Mouse (Mus musculus) heart, postnatal 0 days (tissue): ENCODE data around the gene Gm21637.
"Not testable (repeated sequence)": the region's sequence is repeated elsewhere in the genome, so short reads cannot be mapped to it uniquely, and the experiment has no call there.

Experiments
- CTCF ChIP-seq: IDR thresholded peaks from 2 replicates; pipeline ENCODE4 v1.5.1; 2016; ENCODE audit warnings: antibody characterized with exemption, control low read depth, low read depth
- EP300 ChIP-seq: IDR thresholded peaks from 2 replicates; pipeline ENCODE4 v1.6.1; 2016; ENCODE audit warnings: antibody characterized with exemption, low read depth

- TF ChIP-seq EP300, CTCF: not testable (repeated sequence)
These were observed at the start of gene Gm21637 for GRCm38 (mm10) chrX:31961744-31962143.
